Mouse (Mus musculus) gastrocnemius, postnatal 36 days (tissue): ENCODE data around the gene 1110051M20Rik. TPM values are rescaled to one million over a fixed set of nuclear protein-coding genes. Genes with fewer than 3 reads are reported as not detected.

ENCODE experiments used
- DNase-seq, 2 experiments: peaks; one replicate each; pipeline ENCODE4 v3.0.0; 2022
- intact Hi-C: fragments of 180-260 bp; cut with DNase I; formaldehyde crosslinking; loops from one replicate; pipeline ENCODE4 v1.15.1; 2025
- total RNA-seq, 2 experiments: library from RNA; stranded (reverse); gene quantifications; 2 replicates each; pipeline ENCODE4 v1.2.3; 2021

Gene 1110051M20Rik
- total RNA-seq, 2 experiments from 2014 or later, result 12.3 to 12.6 TPM

- no peak for DNase-seq
- intact Hi-C loops, result loop anchor here (5.0 kb wide), 1 partner anchor 162 kb away; the partner anchor contains the start of gene Mybpc3
Measured at GRCm38 (mm10) chr2:91279372-91279755, 165.1 kb downstream of the 1110051M20Rik start.

GRCm38 (mm10) chr2:91278749-91279371 lies 165.6 kb downstream of the 1110051M20Rik start:
- no peak for DNase-seq
- intact Hi-C loops, result loop anchor here (5.0 kb wide), 1 partner anchor 162 kb away; the partner anchor contains the start of gene Mybpc3

- peak; percentile 47 to 53 for DNase-seq
- intact Hi-C loops, result no loop called here
Measured at GRCm38 (mm10) chr2:91269687-91270133, 174.8 kb downstream of the 1110051M20Rik start.

- intact Hi-C loops, result no loop called here
- no peak for DNase-seq
Measured at GRCm38 (mm10) chr2:91268706-91269105, 175.8 kb downstream of the 1110051M20Rik start.

GRCm38 (mm10) chr2:91268042-91268441 lies 176.5 kb downstream of the 1110051M20Rik start:
- DNase-seq, result no peak
- intact Hi-C loops, result no loop called here

GRCm38 (mm10) chr2:91264711-91265681 lies 179.5 kb downstream of the 1110051M20Rik start, which contains the start of gene Arfgap2:
Arfgap2 (plus strand) TSS chr2:91264974.
- peak; percentile 96 to 97 for DNase-seq
- intact Hi-C loops, result no loop called here

- no peak for DNase-seq
- intact Hi-C loops, result no loop called here
Measured at GRCm38 (mm10) chr2:91263692-91264660, 180.5 kb downstream of the 1110051M20Rik start.

- DNase-seq, result peak in 1 of 2 experiments; percentile 46
- intact Hi-C loops, result loop anchor here (2.0 kb wide), 1 partner anchor 23 kb away; the partner anchor contains the start of gene Ddb2
Measured at GRCm38 (mm10) chr2:91259493-91259892, 185.0 kb downstream of the 1110051M20Rik start.

GRCm38 (mm10) chr2:91258830-91259229 lies 185.7 kb downstream of the 1110051M20Rik start:
- intact Hi-C loops, result loop anchor here (2.0 kb wide), 1 partner anchor 22 kb away; the partner anchor contains the start of gene Ddb2
- DNase-seq, result no peak

GRCm38 (mm10) chr2:91258054-91258453 lies 186.4 kb downstream of the 1110051M20Rik start:
- intact Hi-C loops, result loop anchor here (2.0 kb wide), 1 partner anchor 21 kb away; the partner anchor contains the start of gene Ddb2
- DNase-seq, result no peak

- intact Hi-C loops, result no loop called here
- DNase-seq, result no peak
Measured at GRCm38 (mm10) chr2:91257126-91257980, 187.2 kb downstream of the 1110051M20Rik start.

- peak; percentile 60 to 71 for DNase-seq
- intact Hi-C loops, result no loop called here
Measured at GRCm38 (mm10) chr2:91256256-91257125, 188.0 kb downstream of the 1110051M20Rik start.

GRCm38 (mm10) chr2:91255661-91256150 lies 188.8 kb downstream of the 1110051M20Rik start, which contains the start of gene Pacsin3:
Pacsin3 (plus strand) TSS chr2:91255954.
- DNase-seq, result peak; percentile 37 to 62

GRCm38 (mm10) chr2:91254725-91255380 lies 189.7 kb downstream of the 1110051M20Rik start:
- DNase-seq, result no peak
- intact Hi-C loops, result no loop called here

More at GRCm38 (mm10) chr2:91255661-91256150, 188.8 kb downstream of the 1110051M20Rik start, which contains the start of gene Pacsin3:
- intact Hi-C loops, result no loop called here

- no peak for DNase-seq
- intact Hi-C loops, result no loop called here
Measured at GRCm38 (mm10) chr2:91252512-91252911, 192.0 kb downstream of the 1110051M20Rik start.

GRCm38 (mm10) chr2:91252001-91252400 lies 192.5 kb downstream of the 1110051M20Rik start:
- DNase-seq, result no peak
- intact Hi-C loops, result no loop called here

- intact Hi-C loops, result no loop called here
- no peak for DNase-seq
Measured at GRCm38 (mm10) chr2:91248366-91248765, 196.1 kb downstream of the 1110051M20Rik start.
